Mouse (Mus musculus): ENCODE results near the gene Map6d1.

Gene Map6d1

DNA sequence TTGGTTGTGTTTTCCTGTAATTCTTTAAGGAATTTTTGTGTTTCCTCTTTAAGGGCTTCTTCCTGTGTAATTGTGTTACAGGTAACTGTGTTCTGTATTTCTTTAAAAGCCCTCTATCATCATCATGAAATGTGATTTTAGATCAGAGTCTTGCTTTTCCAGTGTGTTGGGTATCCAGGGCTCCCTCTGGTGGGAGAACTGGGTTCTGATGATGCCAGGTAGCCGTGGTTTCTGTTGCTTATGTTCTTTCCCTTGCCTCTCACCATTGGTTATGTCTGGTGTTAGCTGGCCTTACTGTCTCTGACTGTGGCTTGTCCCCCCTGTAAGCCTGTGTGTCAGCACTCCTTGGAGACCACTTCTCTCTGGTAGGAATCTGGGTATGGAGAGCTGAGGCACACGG, 55.8 kb downstream of the Map6d1 start:
- no peak for DNase-seq
